Mouse (Mus musculus) spleen, adult 2 months (tissue): ENCODE results near the gene Rreb1. TPM values are rescaled to one million over a fixed set of nuclear protein-coding genes. Genes with fewer than 3 reads are reported as not detected.

Source experiments
- DNase-seq, 2 experiments: peaks; one replicate each; pipeline versions ENCODE4 v3.0.0 to v3.0.0-alpha.2; 2012 to 2021; ENCODE audit warnings: low spot score in 2 of 2, low read depth in 1 of 2
- H3K27ac ChIP-seq: fragments of 200-500 bp; 2 replicates; pipeline ENCODE4 v1.5.1; 2012; ENCODE audit warnings: low read length, inconsistent platforms; ENCODE audit not compliant: insufficient read depth
- H3K27me3 ChIP-seq: fragments of 200-500 bp; 2 replicates; pipeline ENCODE4 v1.6.1; 2012; ENCODE audit warnings: mild to moderate bottlenecking, moderate library complexity, low read length, inconsistent platforms; ENCODE audit not compliant: control insufficient read depth, insufficient read depth
- H3K36me3 ChIP-seq: fragments of 200-500 bp; 2 replicates; pipeline ENCODE4 v1.6.1; 2012; ENCODE audit warnings: mild to moderate bottlenecking, low read length, inconsistent platforms; ENCODE audit not compliant: control insufficient read depth, insufficient read depth
- H3K4me1 ChIP-seq: fragments of 200-500 bp; 2 replicates; pipeline ENCODE4 v1.6.1; 2011; ENCODE audit warnings: inconsistent platforms; ENCODE audit not compliant: control insufficient read depth, insufficient read depth, insufficient read length
- H3K4me3 ChIP-seq: fragments of 200-500 bp; 2 replicates; pipeline ENCODE4 v1.5.1; 2011; ENCODE audit warnings: mild to moderate bottlenecking, inconsistent platforms; ENCODE audit not compliant: insufficient read depth, insufficient read length; ENCODE audit errors: extremely low read depth
- CTCF ChIP-seq: fragments of 200-500 bp; IDR thresholded peaks from 2 replicates; pipeline ENCODE4 v1.5.1; 2011; ENCODE audit warnings: mild to moderate bottlenecking, inconsistent platforms; ENCODE audit not compliant: insufficient read depth, insufficient read length, insufficient replicate concordance; ENCODE audit errors: extremely low read depth
- POLR2A ChIP-seq: fragments of 200-500 bp; IDR thresholded peaks from 2 replicates; pipeline ENCODE4 v1.6.1; 2011; ENCODE audit warnings: low read depth, low read length, inconsistent platforms
- WGBS: fragments of 180-500 bp; shearing (Covaris S2); methylation state at CpG from one replicate; pipeline ENCODE4 v1.1.7; 2018; 5-methylcytosine and 5-hydroxymethylcytosine counted together
- polyA plus RNA-seq: library from polyadenylated mRNA; depleted of rRNA; stranded (reverse); fragments of >200 nt; gene quantifications from 2 replicates; pipeline ENCODE4 v1.2.3, GENCODE M21; 2012

The Rreb1 gene
- polyA plus RNA-seq, 1 experiment: 15.5 TPM

- DNase-seq: no peak
- Histone ChIP-seq H3K27ac (no peak overlapping the region), H3K4me1 (peaks cover 30% of the 10 kb centered on the region), H3K36me3 (no peaks in the 10 kb centered on the region), H3K27me3 (no peaks in the 10 kb centered on the region), H3K4me3 (no peak overlapping the region)
- TF ChIP-seq POLR2A (no peak), CTCF (no peak)
- WGBS: 35% methylated on average over 1 of the region's 1 CpGs
These were observed 101.8 kb downstream of the Rreb1 start for GRCm38 (mm10) chr13:37880035-37880434.

GRCm38 (mm10) chr13:37880581-37881130 is 102.5 kb downstream of the Rreb1 start:
- Histone ChIP-seq H3K4me1 (peaks cover 30% of the 10 kb centered on the region), H3K4me3 (0 out of 2 replicates have a peak overlapping the region, but pooled peaks have one; percentile 0), H3K27ac (no peak overlapping the region), H3K36me3 (no peaks in the 10 kb centered on the region), H3K27me3 (no peaks in the 10 kb centered on the region)
- peak in 1 of 2 experiments; percentile 12 for DNase-seq
- 4% methylated on average over 9 of the region's 9 CpGs for WGBS
- no peak for TF ChIP-seq CTCF
- TF ChIP-seq POLR2A: no peak

- Histone ChIP-seq H3K27ac (no peak overlapping the region), H3K4me1 (peaks cover 30% of the 10 kb centered on the region), H3K27me3 (no peaks in the 10 kb centered on the region), H3K4me3 (no peak overlapping the region), H3K36me3 (no peaks in the 10 kb centered on the region)
- no peak for DNase-seq
- no peak for TF ChIP-seq CTCF
- WGBS: 26% methylated on average over 8 of the region's 8 CpGs
These were observed 104.3 kb downstream of the Rreb1 start for GRCm38 (mm10) chr13:37882521-37882920.

DNA sequence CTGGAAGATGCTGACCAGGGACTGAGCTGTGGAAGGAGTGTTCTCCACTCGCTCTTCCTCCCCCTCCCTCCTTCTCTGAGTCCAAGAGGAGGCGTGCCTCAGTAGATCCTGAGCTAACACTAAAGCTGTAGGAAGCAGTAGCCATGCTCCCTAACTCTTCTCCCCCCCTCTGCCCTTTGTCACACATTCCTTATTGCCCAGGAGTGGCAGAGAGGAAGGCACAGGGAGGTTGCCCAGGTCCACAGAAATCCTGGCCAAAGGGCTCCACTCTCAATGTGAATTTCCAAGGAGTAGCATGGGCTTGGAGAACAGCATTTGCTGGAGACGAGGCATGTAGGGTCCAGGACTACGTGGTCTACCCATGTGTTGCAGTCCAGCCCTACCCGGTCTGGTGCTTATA is 104.8 kb downstream of the Rreb1 start:
- H3K36me3 ChIP-seq: no peaks in the 10 kb centered on the region
- no peak overlapping the region for H3K4me3 ChIP-seq
- peaks cover 30% of the 10 kb centered on the region for H3K4me1 ChIP-seq
- DNase-seq: no peak
- no peaks in the 10 kb centered on the region for H3K27me3 ChIP-seq
- TF ChIP-seq POLR2A: no peak
- TF ChIP-seq CTCF: no peak
- H3K27ac ChIP-seq: no peak overlapping the region
- 78% methylated on average over 5 of the region's 5 CpGs for WGBS

DNA sequence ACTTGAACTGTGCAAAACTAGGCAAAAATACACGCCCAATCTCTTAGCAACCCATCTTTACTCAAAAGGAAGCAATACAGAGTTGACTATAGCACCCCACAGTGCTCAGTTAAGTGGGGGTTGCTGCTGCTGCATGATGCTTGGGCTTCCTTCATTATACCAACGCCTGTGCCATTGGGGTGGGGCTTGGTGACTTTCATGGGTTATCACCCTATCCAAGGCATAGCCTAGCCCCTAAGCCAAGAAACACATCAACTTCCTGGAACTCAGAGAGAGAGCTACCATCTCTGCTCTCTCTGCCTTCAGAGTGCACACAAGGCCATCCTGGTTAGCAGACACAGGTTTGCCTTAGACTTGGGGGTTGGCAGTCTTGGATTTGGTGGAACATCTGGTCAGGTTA is 107.2 kb downstream of the Rreb1 start:
- TF ChIP-seq CTCF (no peak), POLR2A (no peak)
- 72% methylated on average over 2 of the region's 2 CpGs for WGBS
- Histone ChIP-seq H3K4me3 (no peak overlapping the region), H3K27ac (no peak overlapping the region), H3K27me3 (no peaks in the 10 kb centered on the region), H3K36me3 (peaks cover 8% of the 10 kb centered on the region), H3K4me1 (peaks cover 20% of the 10 kb centered on the region)
- no peak for DNase-seq

GRCm38 (mm10) chr13:37886024-37886423 is 107.8 kb downstream of the Rreb1 start:
- no peaks in the 10 kb centered on the region for H3K27me3 ChIP-seq
- H3K4me1 ChIP-seq: peaks cover 16% of the 10 kb centered on the region
- TF ChIP-seq POLR2A (no peak), CTCF (no peak)
- H3K27ac ChIP-seq: no peak overlapping the region
- no peak overlapping the region for H3K4me3 ChIP-seq
- WGBS: 81% methylated on average over 6 of the region's 6 CpGs
- peaks cover 11% of the 10 kb centered on the region for H3K36me3 ChIP-seq
- DNase-seq: no peak

- no peak for TF ChIP-seq CTCF
- no peak for TF ChIP-seq POLR2A
- H3K27ac ChIP-seq: no peak overlapping the region
- DNase-seq: no peak
- H3K4me1 ChIP-seq: no peaks in the 10 kb centered on the region
- no peaks in the 10 kb centered on the region for H3K27me3 ChIP-seq
- WGBS: 88% methylated on average over 8 of the region's 8 CpGs
- H3K36me3 ChIP-seq: peaks cover 42% of the 10 kb centered on the region
- H3K4me3 ChIP-seq: no peak overlapping the region
These were observed 116.6 kb downstream of the Rreb1 start for GRCm38 (mm10) chr13:37894756-37895155.

DNA sequence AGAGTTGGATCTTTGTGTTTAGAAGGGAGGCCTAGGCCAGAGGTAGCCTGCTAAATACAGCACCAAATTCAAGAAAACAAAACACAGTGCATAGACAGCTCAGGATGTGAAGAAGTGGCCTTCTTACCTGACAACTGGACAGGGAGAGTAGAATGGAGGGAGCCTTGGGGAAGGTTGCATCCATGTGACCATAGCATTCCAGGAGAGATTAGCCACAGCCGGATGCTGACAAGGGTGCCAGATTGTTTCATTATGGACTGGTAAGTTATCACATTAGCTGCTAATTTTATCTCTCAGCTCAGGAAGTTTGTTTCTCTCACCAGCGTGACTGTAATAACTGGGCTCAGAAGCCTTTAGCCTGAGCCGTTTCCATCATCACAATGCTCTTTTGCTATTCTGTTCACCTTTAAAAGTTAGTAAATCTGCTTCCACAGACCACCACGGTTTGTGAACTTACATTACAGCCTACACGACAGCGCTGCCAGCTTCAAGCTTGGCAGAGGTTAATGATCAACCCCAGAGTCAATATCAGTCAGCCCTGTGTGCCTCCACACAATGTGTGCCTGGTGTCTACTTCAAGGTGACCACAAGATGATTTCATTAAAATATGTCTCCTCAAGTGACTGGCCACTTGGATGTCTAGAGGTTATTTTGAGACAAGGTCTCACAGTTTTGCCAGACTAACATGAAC is 117.5 kb downstream of the Rreb1 start:
- TF ChIP-seq CTCF: no peak
- TF ChIP-seq POLR2A: no peak
- Histone ChIP-seq H3K4me1 (no peaks in the 10 kb centered on the region), H3K4me3 (no peak overlapping the region), H3K36me3 (peaks cover 42% of the 10 kb centered on the region), H3K27ac (no peak overlapping the region), H3K27me3 (no peaks in the 10 kb centered on the region)
- DNase-seq: no peak
- 90% methylated on average over 6 of the region's 6 CpGs for WGBS
